Mouse (Mus musculus) heart, embryonic 16.5 days (tissue): Measurements from ENCODE around the gene Eci1. TPM values are rescaled to one million over a fixed set of nuclear protein-coding genes. Genes with fewer than 3 reads are reported as not detected.

Experiments
- ATAC-seq: fragments of 200-750 bp; cut with Nextera tagmentation; replicated peaks from 2 replicates; pipeline ENCODE4 v1.8.0; 2017; ENCODE audit warnings: moderate number of reproducible peaks; ENCODE audit not compliant: insufficient read depth, low FRiP score; ENCODE audit errors: extremely low read depth
- H3K27ac ChIP-seq: fragments of 300-500 bp; sonication (generic); 2 replicates; pipeline ENCODE4 v1.5.1; 2014; ENCODE audit warnings: mild to moderate bottlenecking, low read length, control low read depth, moderate library complexity
- H3K27me3 ChIP-seq: fragments of 300-500 bp; sonication (generic); 2 replicates; pipeline ENCODE4 v1.6.1; 2014; ENCODE audit warnings: low read length, mixed read lengths; ENCODE audit not compliant: control insufficient read depth, insufficient read depth
- H3K36me3 ChIP-seq: fragments of 300-500 bp; sonication (generic); 2 replicates; pipeline ENCODE4 v1.6.1; 2014; ENCODE audit not compliant: control insufficient read depth, insufficient read depth
- H3K4me1 ChIP-seq: fragments of 300-500 bp; sonication (generic); 2 replicates; pipeline ENCODE4 v1.6.1; 2014; ENCODE audit warnings: low read length, mixed read lengths; ENCODE audit not compliant: control insufficient read depth, insufficient read depth
- H3K4me2 ChIP-seq: fragments of 300-500 bp; sonication (generic); 2 replicates; pipeline ENCODE4 v1.6.1; 2014; ENCODE audit warnings: low read depth, mild to moderate bottlenecking, control low read depth, low read length
- H3K4me3 ChIP-seq: fragments of 300-500 bp; sonication (generic); 2 replicates; pipeline ENCODE4 v1.5.1; 2014; ENCODE audit warnings: mild to moderate bottlenecking, control low read depth, low read length
- H3K9ac ChIP-seq: fragments of 300-500 bp; sonication (generic); 2 replicates; pipeline ENCODE4 v1.6.1; 2014; ENCODE audit warnings: low read length, control low read depth
- H3K9me3 ChIP-seq: fragments of 300-500 bp; sonication (generic); replicated peaks from 2 replicates; pipeline ENCODE4 v1.6.1; 2016; ENCODE audit warnings: low read length; ENCODE audit not compliant: control insufficient read depth
- WGBS: fragments of 180-500 bp; shearing (Covaris S2); extraction: QIAGEN DNeasy Blood & Tissue Kit; methylation state at CpG from one replicate; pipeline ENCODE4 v1.1.7; 2014; 5-methylcytosine and 5-hydroxymethylcytosine counted together
- polyA plus RNA-seq: library from polyadenylated mRNA; unstranded; fragments of >200 nt; fragmentation: Nextera tagmentation; extraction: Ambion mirVana; gene quantifications from 2 replicates; pipeline ENCODE4 v1.2.1, GENCODE M21; 2015

Gene Eci1
- 333 and 371 TPM in 2 replicates for polyA plus RNA-seq

DNA sequence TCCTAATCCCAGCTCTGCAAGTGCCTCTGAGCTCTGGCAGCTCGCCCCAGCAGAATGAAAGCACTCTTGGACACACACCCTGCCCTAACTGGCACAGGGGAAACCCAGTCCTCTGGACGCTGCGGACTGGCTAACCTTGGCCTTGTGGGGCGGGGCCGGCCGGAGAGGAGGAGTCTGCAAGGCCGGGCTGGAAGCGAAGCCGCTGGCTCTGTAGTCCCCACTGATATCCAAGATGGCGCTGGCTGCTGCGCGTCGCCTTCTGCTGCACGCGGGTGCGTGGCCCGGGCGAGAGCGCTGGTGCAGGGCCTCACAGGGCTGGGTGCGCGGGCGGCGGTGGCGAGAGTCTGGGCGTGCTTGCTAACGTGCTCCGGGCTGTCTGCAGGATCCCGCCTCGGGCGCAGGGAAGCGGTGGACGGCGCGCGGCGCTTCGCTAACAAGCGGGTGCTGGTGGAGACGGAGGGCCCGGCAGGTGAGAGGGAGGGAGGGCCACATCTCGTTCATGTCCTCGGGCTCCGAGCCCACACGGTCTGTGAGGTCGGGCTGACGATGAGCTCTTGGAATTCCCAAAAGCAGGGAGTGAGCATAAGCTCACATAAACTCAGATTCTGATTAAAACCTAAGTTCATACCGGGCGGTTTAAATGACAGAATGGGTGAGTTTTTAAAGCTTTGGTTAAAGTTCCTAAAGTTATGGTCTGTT is at the start of gene Eci1:
Gene Eci1, plus strand, starts transcription at position 171 of the 699 bp plus-strand sequence.
- Histone ChIP-seq H3K9ac (peak within 1 kb of the TSS; percentile 92), H3K4me3 (peak within 1 kb of the TSS; percentile 79), H3K4me2 (peak within 1 kb of the TSS; percentile 70), H3K27ac (peak within 1 kb of the TSS; percentile 97), H3K9me3 (no peaks in the 10 kb centered on the region), H3K27me3 (no peaks in the 10 kb centered on the region), H3K4me1 (peaks cover 17% of the 10 kb centered on the region), H3K36me3 (peaks cover 27% of the 10 kb centered on the region)
- peak; percentile 97 for ATAC-seq
- WGBS, result under 1% methylated on average over 48 of the region's 48 CpGs

DNA sequence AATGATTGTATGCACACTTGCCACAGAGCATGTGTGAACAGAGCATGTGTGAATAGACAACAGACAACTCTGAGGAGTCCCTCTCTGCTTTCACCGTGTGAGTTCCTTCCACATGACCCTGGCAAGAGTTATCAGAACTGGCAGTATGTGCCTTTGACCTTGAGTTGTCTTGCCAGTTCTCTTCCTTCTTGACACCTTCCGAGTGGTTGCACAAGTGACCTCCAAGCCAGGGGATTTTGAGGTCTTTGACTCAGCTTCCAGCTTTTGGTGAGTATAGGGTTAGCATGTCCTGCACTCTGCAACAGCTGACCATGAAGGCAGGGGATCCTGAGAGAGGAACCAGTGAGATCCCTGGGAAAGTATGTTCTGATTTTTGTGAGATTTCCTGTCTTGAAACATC is 47.9 kb upstream of the Eci1 start:
- ATAC-seq, result no peak
- Histone ChIP-seq H3K36me3 (peaks cover 8% of the 10 kb centered on the region), H3K4me2 (no peak overlapping the region), H3K27ac (no peak overlapping the region), H3K9me3 (no peaks in the 10 kb centered on the region), H3K4me1 (no peaks in the 10 kb centered on the region; the same call in 1 of the 2 replicates), H3K4me3 (no peak overlapping the region), H3K9ac (no peak overlapping the region), H3K27me3 (no peaks in the 10 kb centered on the region)
- WGBS, result 65% methylated on average over 2 of the region's 2 CpGs

DNA sequence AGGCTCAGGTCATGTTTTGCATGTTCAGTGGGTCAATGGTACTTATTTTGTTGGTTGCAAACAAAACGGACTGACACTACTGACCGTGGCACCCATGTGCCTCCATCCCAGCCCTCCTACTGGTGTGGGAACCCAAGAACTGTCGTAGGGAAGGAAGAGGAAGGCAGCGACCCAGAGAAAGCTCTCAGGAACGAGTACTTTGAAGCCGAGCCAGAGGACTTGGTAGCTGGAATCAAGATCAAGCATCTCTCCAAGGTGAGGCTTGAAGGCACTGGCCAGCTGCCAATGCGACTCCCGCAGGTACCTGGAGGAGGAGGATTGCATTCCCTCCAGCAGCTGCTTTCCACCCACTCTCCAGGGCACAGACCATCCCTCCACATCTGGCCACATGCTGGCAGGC is 42.7 kb upstream of the Eci1 start:
- WGBS, result 67% methylated on average over 8 of the region's 8 CpGs
- no peaks in the 10 kb centered on the region for H3K9me3 ChIP-seq
- no peak overlapping the region for H3K27ac ChIP-seq
- H3K4me3 ChIP-seq, result no peak overlapping the region
- ATAC-seq, result no peak
- H3K27me3 ChIP-seq, result no peaks in the 10 kb centered on the region
- no peaks in the 10 kb centered on the region for H3K4me1 ChIP-seq
- H3K9ac ChIP-seq, result no peak overlapping the region
- 0 out of 2 replicates have a peak, but pooled peaks cover 2% of the 10 kb centered on the region for H3K36me3 ChIP-seq
- no peak overlapping the region for H3K4me2 ChIP-seq

DNA sequence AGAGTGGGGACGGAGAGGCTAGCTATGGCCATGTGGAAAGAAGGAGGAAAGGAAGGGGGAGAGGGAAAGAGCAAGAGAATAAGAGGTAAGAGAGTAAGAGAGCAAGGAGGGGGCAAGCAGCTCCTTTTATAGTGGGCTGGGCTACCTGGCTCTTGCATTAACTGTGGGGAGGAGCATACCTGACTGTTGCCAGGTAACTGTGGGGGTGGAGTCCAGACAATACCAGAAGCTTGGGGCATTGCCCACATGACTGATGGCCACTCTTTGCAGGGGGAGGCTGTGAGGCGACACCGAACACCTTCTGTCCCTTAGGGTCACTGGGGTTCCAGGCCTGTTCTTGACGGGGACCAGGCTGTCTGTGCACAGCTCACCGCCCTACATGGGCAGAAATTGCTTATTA is 37.7 kb upstream of the Eci1 start:
- 75% methylated on average over 5 of the region's 5 CpGs for WGBS

DNA sequence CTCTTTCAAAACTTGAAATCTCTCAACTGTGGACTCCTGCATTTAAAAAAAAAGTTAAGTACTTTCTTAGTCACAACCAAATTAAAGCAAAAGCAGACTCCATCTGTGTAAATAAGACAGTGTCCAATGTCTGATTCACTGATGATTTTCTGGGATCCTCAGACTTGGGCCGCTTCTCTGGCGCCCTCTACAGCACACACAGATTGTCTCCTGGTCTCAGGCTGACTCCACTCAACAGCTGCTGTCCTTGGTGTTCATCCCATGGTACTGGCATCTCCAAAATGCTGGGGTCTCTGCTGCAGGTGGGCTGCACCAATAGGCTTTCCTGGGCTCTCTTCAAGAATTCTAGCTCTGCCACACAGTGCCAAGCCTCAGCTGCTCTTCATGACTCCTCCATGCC is 36.6 kb upstream of the Eci1 start:
- H3K4me3 ChIP-seq, result no peak overlapping the region
- 0 out of 2 replicates have a peak, but pooled peaks cover 2% of the 10 kb centered on the region for H3K36me3 ChIP-seq
- no peak for ATAC-seq
- no peak overlapping the region for H3K9ac ChIP-seq
- H3K9me3 ChIP-seq, result no peaks in the 10 kb centered on the region
- H3K4me2 ChIP-seq, result no peak overlapping the region
- no peak overlapping the region for H3K27ac ChIP-seq
- 3% methylated on average over 2 of the region's 2 CpGs for WGBS
- H3K27me3 ChIP-seq, result no peaks in the 10 kb centered on the region
- no peaks in the 10 kb centered on the region for H3K4me1 ChIP-seq

More for the DNA sequence above, 37.7 kb upstream of the Eci1 start:
- no peak overlapping the region for H3K9ac ChIP-seq
- no peaks in the 10 kb centered on the region for H3K27me3 ChIP-seq
- no peaks in the 10 kb centered on the region for H3K9me3 ChIP-seq
- ATAC-seq, result no peak
- H3K4me2 ChIP-seq, result no peak overlapping the region
- H3K4me1 ChIP-seq, result no peaks in the 10 kb centered on the region
- no peak overlapping the region for H3K27ac ChIP-seq
- H3K4me3 ChIP-seq, result no peak overlapping the region
- 0 out of 2 replicates have a peak, but pooled peaks cover 2% of the 10 kb centered on the region for H3K36me3 ChIP-seq

DNA sequence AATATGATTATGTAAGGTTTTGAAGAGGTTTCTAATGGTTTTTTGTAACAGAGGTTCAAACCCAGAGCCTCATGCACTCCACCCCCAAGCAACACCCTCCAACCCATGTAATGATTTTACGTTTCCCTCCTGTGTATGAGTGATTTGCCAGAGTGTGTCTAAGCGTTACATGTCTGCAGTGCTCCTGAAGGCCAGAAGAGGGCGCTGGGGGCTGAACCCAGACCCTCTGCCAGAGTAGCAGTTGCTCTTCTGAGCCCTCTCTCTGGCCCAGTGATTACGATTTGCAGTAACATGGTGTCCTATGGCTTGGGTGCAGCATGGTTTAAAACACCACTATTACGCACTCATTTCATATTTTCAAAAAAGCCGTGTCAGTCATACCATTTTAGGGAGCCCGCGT is 35.3 kb upstream of the Eci1 start:
- H3K9me3 ChIP-seq, result no peaks in the 10 kb centered on the region

DNA sequence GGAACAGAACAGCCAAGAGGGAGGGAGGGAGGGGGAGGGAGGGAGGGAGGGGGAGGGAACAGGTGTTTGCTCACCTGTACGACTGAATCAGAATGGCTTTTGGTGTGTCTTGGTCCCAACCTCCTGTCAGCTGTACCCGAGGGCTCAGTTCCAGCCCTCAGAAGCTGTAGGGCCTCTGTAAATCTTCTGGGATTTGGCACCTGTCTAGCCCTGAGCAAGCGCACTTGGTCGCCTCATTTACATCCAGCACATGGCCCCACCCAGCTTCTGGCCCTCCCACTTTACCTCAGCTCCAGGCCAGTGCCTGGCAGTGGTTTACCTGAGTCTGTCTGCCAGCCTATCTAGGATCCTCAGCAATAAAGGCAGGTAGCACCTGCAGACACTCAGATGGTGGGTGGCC is 32.9 kb upstream of the Eci1 start:
- ATAC-seq, result no peak
- Histone ChIP-seq H3K9me3 (no peaks in the 10 kb centered on the region), H3K27ac (no peak overlapping the region), H3K36me3 (no peaks in the 10 kb centered on the region), H3K4me2 (no peak overlapping the region), H3K4me1 (no peaks in the 10 kb centered on the region), H3K4me3 (no peak overlapping the region), H3K9ac (no peak overlapping the region), H3K27me3 (no peaks in the 10 kb centered on the region)
- 53% methylated on average over 4 of the region's 4 CpGs for WGBS

More for the DNA sequence above, 35.3 kb upstream of the Eci1 start:
- no peak for ATAC-seq
- no peaks in the 10 kb centered on the region for H3K27me3 ChIP-seq
- no peak overlapping the region for H3K9ac ChIP-seq
- H3K4me2 ChIP-seq, result no peak overlapping the region
- 65% methylated on average over 8 of the region's 8 CpGs for WGBS
- no peaks in the 10 kb centered on the region for H3K4me1 ChIP-seq
- no peak overlapping the region for H3K27ac ChIP-seq
- no peak overlapping the region for H3K4me3 ChIP-seq
- H3K36me3 ChIP-seq, result no peaks in the 10 kb centered on the region

DNA sequence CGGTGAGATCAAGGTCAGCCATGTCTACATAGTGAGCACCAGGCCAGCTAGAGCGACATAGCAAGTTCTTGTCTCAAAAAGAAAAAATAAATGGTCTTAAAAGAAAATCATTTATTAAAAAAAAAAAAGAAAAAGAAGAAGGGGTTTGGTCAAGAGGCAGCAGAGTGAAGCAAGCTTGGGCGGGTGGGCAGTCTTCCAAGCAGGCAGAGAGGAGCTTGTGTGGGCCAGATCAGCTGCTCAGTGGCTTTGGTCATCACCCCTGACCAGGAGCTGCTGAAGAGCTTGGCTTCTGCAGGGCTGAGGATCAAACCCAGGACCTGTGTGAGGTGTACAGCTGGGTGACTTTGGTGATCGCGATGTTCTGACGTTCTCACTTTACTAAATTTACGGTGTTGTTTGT is 32.0 kb upstream of the Eci1 start:
- H3K4me1 ChIP-seq, result no peaks in the 10 kb centered on the region
- H3K9ac ChIP-seq, result no peak overlapping the region
- no peak for ATAC-seq
- H3K27ac ChIP-seq, result no peak overlapping the region
- H3K27me3 ChIP-seq, result no peaks in the 10 kb centered on the region
- H3K4me3 ChIP-seq, result no peak overlapping the region
- WGBS, result 86% methylated on average over 7 of the region's 7 CpGs
- H3K36me3 ChIP-seq, result no peaks in the 10 kb centered on the region
- H3K4me2 ChIP-seq, result no peak overlapping the region
- no peaks in the 10 kb centered on the region for H3K9me3 ChIP-seq

DNA sequence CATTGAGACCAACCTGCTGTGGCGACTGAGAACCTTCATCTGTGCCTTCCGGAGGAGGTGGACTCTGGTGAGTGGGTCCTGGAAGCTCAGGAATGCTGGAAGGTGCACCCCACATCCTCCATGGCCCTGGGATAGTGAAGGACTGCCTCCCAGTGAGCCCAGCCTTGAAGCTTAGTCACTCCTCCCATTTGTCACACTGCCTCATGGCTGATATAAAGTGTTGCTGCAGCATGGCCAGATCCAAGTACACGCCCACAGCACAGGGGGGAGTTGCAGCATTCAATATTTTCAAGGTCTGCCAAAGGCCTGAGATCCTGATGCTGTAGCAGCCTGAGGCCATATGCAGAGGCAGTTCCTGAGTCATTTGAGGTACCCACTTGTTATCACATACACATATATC is 24.1 kb upstream of the Eci1 start:
- Histone ChIP-seq H3K4me3 (no peak overlapping the region), H3K9ac (no peak overlapping the region), H3K27ac (no peak overlapping the region), H3K4me2 (no peak overlapping the region), H3K4me1 (no peaks in the 10 kb centered on the region), H3K36me3 (peaks cover 9% of the 10 kb centered on the region; the same call in 1 of the 2 replicates), H3K9me3 (no peaks in the 10 kb centered on the region), H3K27me3 (no peaks in the 10 kb centered on the region)
- WGBS, result 71% methylated on average over 3 of the region's 3 CpGs
- ATAC-seq, result 0 out of 2 replicates have a peak, but pooled peaks have one; percentile 18
